Comparison of ENCODE assay signal across 13 mouse cellular contexts in genomic region chr9:96583496-96583895, GRCm38 (mm10). TPM values are rescaled to one million over a fixed set of nuclear protein-coding genes. Genes with fewer than 3 reads are reported as not detected.
"Had no signal": no experiment of that assay in that cellular context is flagged by ENCODE, and none has a peak within 500 bp of the region (broad histone marks: within the 10 kb centered on the region; RNA-seq: fewer than 3 reads in every experiment).

No protein-coding gene starts in this region.

- ATAC-seq: liver, embryonic 12.5 days; midbrain, embryonic 13.5 days had no signal

- DNase-seq: kidney, adult 8-10 months; kidney, postnatal 25 days; lung, postnatal 36 days; right cerebral cortex, postnatal 4 days; spleen, adult 18-20 months had no signal

RNA-seq across cellular contexts. Expression of gene Gm28729, which starts 58.4 kb away (rescaled TPM):
- polyA plus RNA-seq: kidney, embryonic 16.5 days; limb, embryonic 11.5 days; liver, embryonic 12.5 days; liver, embryonic 16.5 days; midbrain, embryonic 13.5 days; neural tube, embryonic 11.5 days; neural tube, embryonic 15.5 days; stomach, embryonic 15.5 days had no signal
